Mouse (Mus musculus) midbrain, embryonic 15.5 days (tissue): ENCODE measurements around the gene Afg3l1. TPM values are rescaled to one million over a fixed set of nuclear protein-coding genes. Genes with fewer than 3 reads are reported as not detected.
"Not testable (repeated sequence)": the region's sequence is repeated elsewhere in the genome, so short reads cannot be mapped to it uniquely, and the experiment has no call there.

Experiments
- ATAC-seq: fragments of 200-750 bp; cut with Nextera tagmentation; replicated peaks from 2 replicates; pipeline ENCODE4 v1.8.0; 2017; ENCODE audit warnings: moderate TSS enrichment
- H3K27ac ChIP-seq: fragments of 300-500 bp; sonication (generic); 2 replicates; pipeline ENCODE4 v1.5.1; 2015; ENCODE audit warnings: mild to moderate bottlenecking, inconsistent platforms
- H3K27me3 ChIP-seq: fragments of 300-500 bp; sonication (generic); replicated peaks from 2 replicates; pipeline ENCODE4 v1.6.1; 2015; ENCODE audit warnings: inconsistent platforms
- H3K36me3 ChIP-seq: fragments of 300-500 bp; sonication (generic); replicated peaks from 2 replicates; pipeline ENCODE4 v1.6.1; 2015; ENCODE audit warnings: inconsistent platforms
- H3K4me1 ChIP-seq: fragments of 300-500 bp; sonication (generic); 2 replicates; pipeline ENCODE4 v1.6.1; 2015; ENCODE audit warnings: inconsistent platforms
- H3K4me2 ChIP-seq: fragments of 300-500 bp; sonication (generic); 2 replicates; pipeline ENCODE4 v1.6.1; 2015; ENCODE audit warnings: inconsistent platforms, mild to moderate bottlenecking, moderate library complexity
- H3K4me3 ChIP-seq: fragments of 300-500 bp; sonication (generic); 2 replicates; pipeline ENCODE4 v1.5.1; 2015; ENCODE audit warnings: mild to moderate bottlenecking, inconsistent platforms
- H3K9ac ChIP-seq: fragments of 300-500 bp; sonication (generic); 2 replicates; pipeline ENCODE4 v1.6.1; 2015; ENCODE audit warnings: mild to moderate bottlenecking, inconsistent platforms
- H3K9me3 ChIP-seq: fragments of 300-500 bp; sonication (generic); 2 replicates; pipeline ENCODE4 v1.6.1; 2016; ENCODE audit warnings: inconsistent platforms
- WGBS: fragments of 180-500 bp; shearing (Covaris S2); methylation state at CpG from one replicate; pipeline ENCODE4 v1.1.7; 2015; ENCODE audit warnings: mixed read lengths; 5-methylcytosine and 5-hydroxymethylcytosine counted together
- polyA plus RNA-seq: library from polyadenylated mRNA; unstranded; fragments of >200 nt; fragmentation: Nextera tagmentation; extraction: Ambion mirVana; gene quantifications from 2 replicates; pipeline ENCODE4 v1.2.1, GENCODE M21; 2015

Gene Afg3l1
- polyA plus RNA-seq, 1 experiment from 2014 or later: 52.6 TPM

DNA sequence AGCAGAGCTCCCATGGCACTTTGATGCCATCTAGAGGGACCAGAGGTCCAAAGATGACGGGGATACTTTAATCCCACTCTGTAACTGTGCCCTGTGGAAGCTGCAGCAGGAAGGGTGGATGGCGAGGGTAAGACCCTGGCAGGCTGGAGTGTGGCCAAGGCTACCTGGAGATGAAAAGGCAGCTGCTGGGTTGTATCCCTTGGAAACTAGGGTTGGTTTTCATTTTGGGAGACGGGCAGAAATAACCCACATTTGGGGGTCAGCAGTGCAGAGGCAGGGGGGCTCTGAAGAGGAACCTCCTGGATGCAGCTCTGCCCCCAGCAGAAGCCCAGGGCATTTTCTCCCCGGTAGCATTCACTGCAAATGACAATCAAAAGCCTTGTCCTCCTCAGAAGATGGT is 27.6 kb downstream of the Afg3l1 start:
- H3K36me3 ChIP-seq: peaks cover 83% of the 10 kb centered on the region
- H3K4me2 ChIP-seq: no peak overlapping the region
- no peaks in the 10 kb centered on the region for H3K9me3 ChIP-seq
- no peak overlapping the region for H3K9ac ChIP-seq
- H3K4me3 ChIP-seq: no peak overlapping the region
- no peak for ATAC-seq
- no peaks in the 10 kb centered on the region for H3K4me1 ChIP-seq
- H3K27me3 ChIP-seq: no peaks in the 10 kb centered on the region
- 81% methylated on average over 4 of the region's 4 CpGs for WGBS
- H3K27ac ChIP-seq: no peak overlapping the region

DNA sequence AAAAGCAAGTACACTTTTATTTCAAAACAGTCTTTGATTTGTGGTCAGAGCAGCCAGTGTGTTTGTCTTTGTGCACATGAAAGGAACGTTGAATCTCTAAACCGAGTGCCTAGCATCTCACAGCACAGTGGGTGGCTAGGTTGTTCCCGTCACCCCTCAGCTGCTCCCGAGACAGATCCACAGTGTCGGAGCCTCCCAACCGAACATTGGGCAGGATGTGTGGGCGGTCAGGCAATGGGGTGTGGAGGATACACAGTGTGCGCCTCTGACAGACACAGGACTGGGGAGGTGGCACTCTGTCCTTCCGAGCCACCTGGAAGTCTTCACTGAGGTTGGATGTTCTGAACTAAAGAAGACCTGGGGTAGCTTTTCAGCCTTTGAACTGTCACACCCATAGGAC is 28.0 kb downstream of the Afg3l1 start:
- peaks cover 83% of the 10 kb centered on the region for H3K36me3 ChIP-seq
- no peak overlapping the region for H3K9ac ChIP-seq
- H3K9me3 ChIP-seq: no peaks in the 10 kb centered on the region
- no peaks in the 10 kb centered on the region for H3K27me3 ChIP-seq
- no peak for ATAC-seq
- H3K4me2 ChIP-seq: no peak overlapping the region
- 83% methylated on average over 9 of the region's 9 CpGs for WGBS
- H3K4me1 ChIP-seq: no peaks in the 10 kb centered on the region
- H3K4me3 ChIP-seq: no peak overlapping the region
- H3K27ac ChIP-seq: no peak overlapping the region

DNA sequence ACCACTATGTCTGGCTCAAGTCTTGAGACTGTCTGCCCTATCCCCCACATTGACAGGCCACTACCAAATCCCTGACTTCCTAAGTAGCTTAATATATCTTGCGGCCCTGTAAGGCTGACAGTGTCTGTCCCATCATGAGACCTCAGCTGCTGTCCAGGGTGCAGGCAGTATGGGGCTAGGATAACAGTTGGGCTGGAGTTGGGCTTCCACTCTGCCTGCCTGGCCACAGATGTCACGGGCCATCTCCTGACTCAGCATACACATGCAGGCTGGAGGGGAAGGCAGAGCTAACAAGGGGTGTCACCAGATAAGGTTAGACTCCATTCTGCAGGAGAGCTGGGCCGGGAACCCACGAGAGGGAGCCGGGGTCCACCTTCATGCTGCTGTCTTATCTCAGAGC is 29.4 kb downstream of the Afg3l1 start:
- 93% methylated on average over 5 of the region's 5 CpGs for WGBS

DNA sequence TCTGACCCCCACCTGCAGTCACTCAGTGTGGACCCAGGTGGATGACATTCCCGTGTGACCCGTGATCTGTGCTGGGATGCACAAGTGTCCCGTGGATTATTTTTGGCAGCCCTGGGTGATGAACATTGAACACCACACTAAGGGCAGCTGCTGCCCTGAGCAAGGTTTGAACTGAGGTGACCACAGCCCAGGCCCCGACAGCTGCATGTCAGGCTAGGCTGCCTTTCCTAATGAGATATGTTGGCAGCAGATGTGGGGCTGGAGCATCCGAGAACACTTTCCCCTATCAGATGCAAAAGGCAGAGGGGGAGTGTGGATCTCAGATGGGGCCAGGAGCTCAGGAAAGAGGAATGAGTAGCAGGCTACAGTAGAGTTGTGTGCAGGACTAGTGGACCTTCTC is 33.1 kb downstream of the Afg3l1 start:
- 76% methylated on average over 5 of the region's 5 CpGs for WGBS
- no peak for ATAC-seq
- Histone ChIP-seq H3K27me3 (no peaks in the 10 kb centered on the region), H3K9ac (no peak overlapping the region), H3K36me3 (peaks cover 34% of the 10 kb centered on the region), H3K4me1 (peaks cover 26% of the 10 kb centered on the region), H3K27ac (no peak overlapping the region), H3K4me2 (no peak overlapping the region), H3K9me3 (no peaks in the 10 kb centered on the region), H3K4me3 (no peak overlapping the region)

More for the DNA sequence above, 29.4 kb downstream of the Afg3l1 start:
- no peaks in the 10 kb centered on the region for H3K4me1 ChIP-seq
- no peak overlapping the region for H3K4me2 ChIP-seq
- no peaks in the 10 kb centered on the region for H3K27me3 ChIP-seq
- no peak overlapping the region for H3K27ac ChIP-seq
- no peak overlapping the region for H3K4me3 ChIP-seq
- H3K9me3 ChIP-seq: no peaks in the 10 kb centered on the region
- no peak for ATAC-seq
- H3K36me3 ChIP-seq: peaks cover 71% of the 10 kb centered on the region
- H3K9ac ChIP-seq: no peak overlapping the region

DNA sequence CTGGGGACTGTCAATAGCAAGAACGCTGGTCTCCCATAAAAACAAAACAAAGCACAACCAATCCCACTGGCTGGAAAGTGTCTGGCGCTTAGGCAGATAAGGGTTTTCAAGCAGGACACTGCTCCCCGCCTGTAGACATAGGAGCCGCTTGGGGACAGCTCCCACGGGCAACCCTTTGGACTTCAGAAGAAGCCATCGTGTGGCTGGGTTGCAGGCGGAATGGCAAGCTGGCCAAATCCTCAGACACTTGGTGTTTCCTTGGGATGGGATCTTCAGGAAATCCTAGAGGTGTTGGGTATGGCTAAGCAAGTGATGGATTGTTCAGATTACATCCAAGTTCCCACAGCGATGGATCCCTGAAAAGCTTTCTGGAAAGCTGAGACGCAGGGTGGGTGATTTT is 36.4 kb downstream of the Afg3l1 start:
- Histone ChIP-seq H3K4me3 (peak overlapping the region; percentile 99), H3K9me3 (no peaks in the 10 kb centered on the region), H3K9ac (peak overlapping the region; percentile 92), H3K27me3 (no peaks in the 10 kb centered on the region), H3K27ac (peak overlapping the region; percentile 96), H3K36me3 (peaks cover 5% of the 10 kb centered on the region), H3K4me2 (peak overlapping the region; percentile 86), H3K4me1 (peaks cover 33% of the 10 kb centered on the region)
- 2% methylated on average over 9 of the region's 9 CpGs for WGBS
- no peak for ATAC-seq

DNA sequence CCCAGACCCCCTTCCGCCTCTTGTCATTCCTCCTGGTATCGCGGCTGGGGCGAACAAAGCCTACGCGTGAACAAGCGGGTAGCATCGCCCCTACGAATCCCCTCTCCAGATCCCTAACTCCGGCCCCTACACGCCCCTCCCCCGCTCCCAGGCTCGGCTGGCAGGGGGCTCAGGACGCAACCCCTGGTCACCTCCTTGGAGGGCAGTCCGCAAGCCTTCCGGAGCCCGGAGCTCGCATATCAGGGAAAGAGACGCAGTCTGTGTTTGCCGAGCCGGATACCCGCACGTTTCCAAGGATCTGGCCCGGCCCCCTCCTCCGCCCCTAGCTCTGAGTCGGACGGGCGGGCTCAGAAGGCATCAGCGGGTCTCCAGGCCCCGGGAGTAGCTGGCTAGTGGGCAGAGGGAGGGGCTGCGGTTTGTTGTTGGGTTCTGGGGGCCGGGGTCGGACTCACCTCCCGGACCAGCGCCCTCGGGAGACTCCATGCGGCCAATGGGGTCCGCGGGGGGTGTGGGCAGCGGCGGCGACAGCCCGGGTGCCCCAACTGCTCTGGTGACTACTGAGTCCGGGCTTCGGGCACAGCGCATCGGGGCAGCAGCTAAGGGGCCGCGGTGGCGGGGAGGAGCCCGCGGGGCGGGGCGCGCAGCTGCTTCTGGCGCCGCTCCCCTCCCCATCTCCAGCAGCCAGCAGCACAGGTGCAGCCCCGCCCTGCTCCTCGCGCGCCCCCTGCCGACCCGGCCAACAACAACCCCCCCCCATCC is 37.3 kb downstream of the Afg3l1 start, which contains the start of gene Dbndd1:
TSS of gene Dbndd1 (minus strand) at position 683 of the 759 bp plus-strand sequence.
- Histone ChIP-seq H3K4me2 (peak within 1 kb of the TSS; percentile 86), H3K9me3 (no peaks in the 10 kb centered on the region), H3K4me1 (peaks cover 41% of the 10 kb centered on the region), H3K9ac (peak within 1 kb of the TSS; percentile 92), H3K4me3 (peak within 1 kb of the TSS; percentile 99), H3K36me3 (no peaks in the 10 kb centered on the region), H3K27ac (peak within 1 kb of the TSS; percentile 96), H3K27me3 (no peaks in the 10 kb centered on the region)
- ATAC-seq: peak; percentile 72
- under 1% methylated on average over 61 of the region's 63 CpGs for WGBS

DNA sequence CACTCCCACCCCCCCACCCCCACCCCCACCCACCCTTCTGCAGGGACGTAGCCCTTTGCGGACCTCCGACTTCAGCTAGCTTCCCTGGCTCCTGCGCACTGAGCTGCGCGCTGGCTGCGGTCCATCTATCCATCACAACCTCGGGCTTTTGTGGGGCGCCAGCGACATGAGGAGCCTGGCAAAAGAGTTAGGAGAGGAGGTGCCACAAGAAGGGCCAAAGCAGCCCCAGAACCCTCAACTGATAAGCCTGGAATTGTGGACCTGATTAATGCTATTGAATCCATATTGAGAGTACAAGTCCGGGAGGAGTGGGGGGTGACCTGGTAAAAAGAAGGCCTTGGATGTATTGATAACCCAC is 37.8 kb downstream of the Afg3l1 start:
- Histone ChIP-seq H3K9ac (peak overlapping the region; percentile 42), H3K27ac (peak overlapping the region; percentile 96), H3K27me3 (no peaks in the 10 kb centered on the region), H3K4me1 (peaks cover 41% of the 10 kb centered on the region), H3K9me3 (no peaks in the 10 kb centered on the region), H3K4me3 (peak overlapping the region; percentile 99), H3K36me3 (no peaks in the 10 kb centered on the region), H3K4me2 (peak overlapping the region; percentile 86)
- under 1% methylated on average over 11 of the region's 11 CpGs for WGBS
- ATAC-seq: no peak

DNA sequence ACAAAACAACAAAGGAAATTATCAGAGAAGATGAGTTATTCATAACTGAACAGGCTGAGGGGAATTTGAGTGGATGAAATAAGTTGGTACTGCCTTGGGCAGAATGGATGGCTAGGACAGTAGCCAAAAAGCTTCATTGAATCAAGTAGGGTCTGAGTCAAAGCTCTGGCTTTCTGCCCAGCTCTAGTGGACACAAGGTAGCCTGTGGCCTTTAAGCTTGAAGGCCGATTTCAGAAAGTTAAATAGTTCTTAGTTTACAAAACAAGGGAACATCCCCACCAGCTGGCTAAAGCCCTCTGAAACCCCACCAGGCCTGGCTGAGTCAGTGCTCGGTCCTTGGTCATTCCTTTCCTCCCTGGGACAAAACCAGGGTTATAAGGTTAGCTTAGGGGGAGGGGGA is 38.9 kb downstream of the Afg3l1 start:
- Histone ChIP-seq H3K4me2 (no peak overlapping the region), H3K4me1 (peaks cover 41% of the 10 kb centered on the region), H3K4me3 (no peak overlapping the region), H3K9ac (no peak overlapping the region), H3K9me3 (no peaks in the 10 kb centered on the region), H3K27ac (no peak overlapping the region), H3K27me3 (no peaks in the 10 kb centered on the region), H3K36me3 (no peaks in the 10 kb centered on the region; the same call in 1 of the 2 replicates)
- no peak for ATAC-seq
- 33% methylated on average over 2 of the region's 2 CpGs for WGBS

DNA sequence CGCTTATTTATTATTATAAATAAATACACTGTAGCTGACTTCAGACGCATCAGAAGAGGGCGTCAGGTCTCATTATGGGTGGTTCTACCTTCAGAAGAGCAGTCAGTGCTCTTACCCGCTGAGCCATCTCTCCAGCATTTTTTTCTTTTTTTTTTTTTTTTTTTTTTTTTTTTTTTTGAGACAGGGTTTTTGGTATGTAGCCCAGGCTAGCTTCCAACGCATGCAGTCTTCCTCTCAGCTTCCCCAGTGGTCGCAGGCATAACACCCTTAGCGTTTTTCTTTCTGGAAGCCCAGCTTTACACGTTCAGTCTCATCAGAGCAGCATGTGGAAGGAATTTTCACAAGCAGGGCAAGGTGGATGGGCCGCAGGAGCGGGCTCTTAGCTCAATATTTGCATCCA is 40.5 kb downstream of the Afg3l1 start:
- peak overlapping the region; percentile 74 for H3K27ac ChIP-seq

DNA sequence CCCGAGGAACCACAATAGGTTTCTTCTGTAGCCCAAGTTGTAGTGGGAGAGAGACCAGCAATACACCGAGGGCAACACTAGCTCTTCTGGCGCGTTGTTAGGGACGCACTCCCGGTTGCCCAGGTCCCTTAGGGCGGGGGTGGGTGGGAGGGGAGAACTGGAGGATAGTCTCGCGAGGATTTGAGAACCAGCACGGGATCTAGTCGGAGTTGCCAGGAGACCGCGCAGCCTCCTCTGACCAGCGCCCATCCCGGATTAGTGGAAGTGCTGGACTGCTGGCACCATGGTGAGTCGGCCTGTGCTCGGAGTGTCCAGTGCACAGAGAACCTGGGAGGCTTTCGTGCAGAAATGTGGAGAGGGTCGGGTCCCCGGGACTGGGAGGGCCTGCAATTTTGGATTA is 41.0 kb downstream of the Afg3l1 start, which contains the start of gene Gas8:
TSS of gene Gas8 (plus strand) at position 168 of the 400 bp plus-strand sequence.
- Histone ChIP-seq H3K4me3 (peak within 1 kb of the TSS; percentile 64), H3K27me3 (no peaks in the 10 kb centered on the region), H3K36me3 (peaks cover 7% of the 10 kb centered on the region; the same call in 1 of the 2 replicates), H3K9me3 (no peaks in the 10 kb centered on the region), H3K27ac (peak within 1 kb of the TSS; percentile 74), H3K4me1 (peaks cover 29% of the 10 kb centered on the region), H3K9ac (peak within 1 kb of the TSS; percentile 83), H3K4me2 (peak within 1 kb of the TSS; percentile 80)
- peak; percentile 87 for ATAC-seq
- 0% methylated on average over 20 of the region's 20 CpGs for WGBS

More for the DNA sequence above, 40.5 kb downstream of the Afg3l1 start:
- H3K36me3 ChIP-seq: peaks cover 4% of the 10 kb centered on the region; the same call in 1 of the 2 replicates
- peak overlapping the region; percentile 83; the same call in 1 of the 2 replicates for H3K9ac ChIP-seq
- H3K4me2 ChIP-seq: peak overlapping the region; percentile 80
- WGBS: 33% methylated on average over 10 of the region's 10 CpGs
- peak overlapping the region; percentile 64 for H3K4me3 ChIP-seq
- ATAC-seq: no peak
- no peaks in the 10 kb centered on the region for H3K9me3 ChIP-seq
- H3K4me1 ChIP-seq: peaks cover 34% of the 10 kb centered on the region
- no peaks in the 10 kb centered on the region for H3K27me3 ChIP-seq

DNA sequence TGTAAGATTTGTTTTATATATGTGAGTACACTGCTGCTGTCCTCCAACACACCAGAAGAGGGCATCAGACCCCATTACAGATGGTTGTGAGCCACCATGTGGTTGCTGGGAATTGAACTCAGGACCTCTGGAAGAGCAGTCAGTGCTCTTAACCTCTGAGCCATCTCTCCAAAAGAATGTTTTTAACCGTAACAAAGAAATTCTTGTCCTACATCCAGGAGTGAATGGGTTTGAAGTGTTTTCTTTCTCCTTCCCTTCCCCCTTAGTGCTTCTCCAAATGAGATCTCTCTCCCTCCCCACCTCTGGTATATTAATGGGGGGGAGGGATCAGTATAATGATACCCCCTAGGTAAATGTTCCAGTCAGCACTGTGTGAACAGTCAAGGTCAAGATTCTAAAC is 42.3 kb downstream of the Afg3l1 start:
- H3K9ac ChIP-seq, H3K27ac ChIP-seq, H3K4me3 ChIP-seq, H3K4me2 ChIP-seq, H3K27me3 ChIP-seq, H3K9me3 ChIP-seq, ATAC-seq: not testable (repeated sequence)
- peaks cover 21% of the 10 kb centered on the region for H3K4me1 ChIP-seq
- 96% methylated on average over 1 of the region's 1 CpGs for WGBS
- peaks cover 19% of the 10 kb centered on the region for H3K36me3 ChIP-seq

DNA sequence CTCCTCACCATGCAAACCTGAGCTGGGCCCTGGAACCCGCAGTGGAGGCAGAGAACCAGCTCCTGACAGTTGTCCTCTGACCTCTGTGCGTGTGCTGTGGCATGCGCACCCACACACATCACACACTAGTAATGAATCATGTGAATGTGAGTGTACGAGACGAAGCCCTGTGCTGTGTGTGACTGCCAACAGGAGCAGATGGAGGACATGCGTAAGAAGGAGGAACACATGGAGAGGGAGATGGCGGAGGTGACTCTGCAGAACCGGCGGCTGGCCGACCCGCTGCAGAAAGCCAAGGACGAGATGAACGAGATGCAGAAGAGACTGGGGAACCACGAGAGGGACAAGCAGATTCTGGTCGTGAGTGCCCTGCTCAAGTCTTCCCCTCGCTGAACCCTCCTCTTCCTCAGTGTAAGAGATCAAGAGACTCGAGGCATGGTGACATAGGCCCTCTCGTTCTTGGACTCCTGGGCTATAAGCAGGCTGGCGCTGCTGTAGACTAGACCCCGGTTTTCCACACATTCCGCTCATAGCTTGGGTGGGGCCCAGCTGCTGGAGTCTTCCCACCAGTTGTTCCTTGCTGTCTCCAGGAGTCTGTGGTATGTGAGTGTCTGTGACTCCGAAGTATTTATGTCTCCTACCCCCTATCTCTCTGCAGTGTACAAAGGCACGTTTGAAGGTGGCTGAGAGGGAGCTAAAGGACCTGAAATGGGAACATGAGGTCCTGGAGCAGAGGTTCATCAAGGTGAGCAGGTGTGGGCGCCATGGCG is 50.2 kb downstream of the Afg3l1 start:
- no peak overlapping the region for H3K4me3 ChIP-seq
- peaks cover 64% of the 10 kb centered on the region for H3K36me3 ChIP-seq
- H3K27me3 ChIP-seq: no peaks in the 10 kb centered on the region
- H3K27ac ChIP-seq: no peak overlapping the region
- H3K9ac ChIP-seq: no peak overlapping the region
- no peaks in the 10 kb centered on the region for H3K9me3 ChIP-seq
- H3K4me1 ChIP-seq: no peaks in the 10 kb centered on the region
- H3K4me2 ChIP-seq: no peak overlapping the region
- no peak for ATAC-seq
- 94% methylated on average over 25 of the region's 25 CpGs for WGBS
